Comparison of ENCODE assay signal across 22 mouse cellular contexts in genomic region chr7:36854308-36854707, GRCm38 (mm10).
A peak's percentile ranks its signal among the peaks of the same experiment; 100 is the strongest.
DNase-seq lines count a peak whose midpoint lies in the region; ATAC-seq and TF ChIP-seq lines count a peak whose summit lies in the region.
"Had no signal": no experiment of that assay in that cellular context is flagged by ENCODE, and none has a peak within 500 bp of the region (broad histone marks: within the 10 kb centered on the region; RNA-seq: fewer than 3 reads in every experiment).

No protein-coding gene starts in this region.

- H3K4me3 ChIP-seq in hindbrain, postnatal 0 days (ENCODE audit: low read length) = no peak overlapping the region
- H3K4me3 ChIP-seq in hindbrain, embryonic 14.5 days (replicated peaks; ENCODE audit: low read length) = no peak overlapping the region
- H3K4me3 ChIP-seq in left cerebral cortex, adult 2 months = no peak overlapping the region
- H3K4me3 ChIP-seq in E14TG2a.4 (replicated peaks; ENCODE audit: low read length) = no peak overlapping the region
- no peak overlapping the region for H3K4me3 ChIP-seq in limb, embryonic 10.5 days
- H3K4me3 ChIP-seq: embryonic facial prominence, embryonic 13.5 days; forebrain, embryonic 12.5 days; heart, embryonic 10.5 days; hindbrain, embryonic 13.5 days had no signal

- H3K27ac ChIP-seq in hindbrain, postnatal 0 days = no peak overlapping the region
- H3K27ac ChIP-seq in hindbrain, embryonic 14.5 days = no peak overlapping the region
- H3K27ac ChIP-seq in left cerebral cortex, adult 2 months = no peak overlapping the region
- no peak overlapping the region for H3K27ac ChIP-seq in limb, embryonic 10.5 days
- H3K27ac ChIP-seq: embryonic facial prominence, embryonic 13.5 days; forebrain, embryonic 12.5 days; heart, embryonic 10.5 days; hindbrain, embryonic 13.5 days had no signal

- no peaks in the 10 kb centered on the region for H3K27me3 ChIP-seq in hindbrain, postnatal 0 days (ENCODE audit: insufficient read depth, low read length)
- no peaks in the 10 kb centered on the region for H3K27me3 ChIP-seq in hindbrain, embryonic 14.5 days (ENCODE audit: control insufficient read depth, insufficient read depth, low read length)
- no peaks in the 10 kb centered on the region for H3K27me3 ChIP-seq in E14TG2a.4 (ENCODE audit: insufficient read depth, low read length)
- peaks cover 17% of the 10 kb centered on the region for H3K27me3 ChIP-seq in Patski
- no peaks in the 10 kb centered on the region for H3K27me3 ChIP-seq in limb, embryonic 10.5 days (ENCODE audit: low read depth, poor library complexity, severe bottlenecking)
- H3K27me3 ChIP-seq: CH12.LX; embryonic facial prominence, embryonic 13.5 days; forebrain, embryonic 12.5 days; hindbrain, embryonic 13.5 days had no signal

- DNase-seq in hindbrain, postnatal 0 days (ENCODE audit: low spot score) = no peak
- no peak for DNase-seq in hindbrain, embryonic 14.5 days (ENCODE audit: low spot score)
- DNase-seq in left cerebral cortex, adult 2 months (ENCODE audit: extremely low spot score in 1 of 2, low spot score in 2 of 2) = no peak
- no peak for DNase-seq in left cerebral cortex, postnatal 25 days (ENCODE audit: low spot score in 2 of 2)
- no peak for DNase-seq in Patski (ENCODE audit: low read depth, low spot score)
- DNase-seq in right cerebral cortex, postnatal 36 days (ENCODE audit: low spot score in 2 of 2) = no peak
- no peak for DNase-seq in limb, embryonic 10.5 days (ENCODE audit: low spot score)
- DNase-seq: adrenal gland, adult 2 months; adrenal gland, postnatal 25 days; cerebellum, adult 18-20 months; cerebellum, adult 9-11 months; cerebellum, postnatal 36 days; gastrocnemius, postnatal 14 days; heart, postnatal 10 days; heart, postnatal 4 days had no signal

- CTCF ChIA-PET in Patski (lab: Charles Lee) = no interaction called here

- in situ Hi-C loops in Patski (cut with MboI; ENCODE audit: low pct_unique_long_range_greater_than_20kb) = no loop called here

- H3K4me2 ChIP-seq in hindbrain, postnatal 0 days (ENCODE audit: low read depth, low read length) = no peak overlapping the region
- H3K4me2 ChIP-seq in hindbrain, embryonic 14.5 days (replicated peaks) = no peak overlapping the region
- H3K4me2 ChIP-seq: embryonic facial prominence, embryonic 13.5 days; forebrain, embryonic 12.5 days; hindbrain, embryonic 13.5 days had no signal

- no peak overlapping the region for H3K9ac ChIP-seq in hindbrain, postnatal 0 days (replicated peaks; ENCODE audit: low read length)
- no peak overlapping the region for H3K9ac ChIP-seq in hindbrain, embryonic 14.5 days
- H3K9ac ChIP-seq: embryonic facial prominence, embryonic 13.5 days; forebrain, embryonic 12.5 days; hindbrain, embryonic 13.5 days had no signal

- ATAC-seq in hindbrain, postnatal 0 days = no peak
- no peak for ATAC-seq in hindbrain, embryonic 14.5 days (ENCODE audit: low FRiP score)
- ATAC-seq in Patski = no peak
- ATAC-seq: forebrain, embryonic 16.5 days had no signal

- intact Hi-C loops in left cerebral cortex, adult 2 months (cut with DNase I) = no loop called here
- intact Hi-C loops in left cerebral cortex, postnatal 25 days (cut with DNase I) = no loop called here

- POLR2A ChIA-PET in Patski (lab: Charles Lee) = no interaction called here

- H3K36me3 ChIP-seq in hindbrain, postnatal 0 days (ENCODE audit: insufficient read depth, low read length) = no peaks in the 10 kb centered on the region
- no peaks in the 10 kb centered on the region for H3K36me3 ChIP-seq in hindbrain, embryonic 14.5 days (replicated peaks; ENCODE audit: control insufficient read depth, insufficient read depth)
- H3K36me3 ChIP-seq in E14TG2a.4 (ENCODE audit: insufficient read depth, low read length) = no peaks in the 10 kb centered on the region
- no peaks in the 10 kb centered on the region for H3K36me3 ChIP-seq in limb, embryonic 10.5 days
- H3K36me3 ChIP-seq: embryonic facial prominence, embryonic 13.5 days; forebrain, embryonic 12.5 days; heart, embryonic 10.5 days; hindbrain, embryonic 13.5 days had no signal

- no peaks in the 10 kb centered on the region for H3K9me3 ChIP-seq in hindbrain, postnatal 0 days (ENCODE audit: low read length)
- H3K9me3 ChIP-seq in hindbrain, embryonic 14.5 days (ENCODE audit: control insufficient read depth, low read length) = no peaks in the 10 kb centered on the region
- no peaks in the 10 kb centered on the region for H3K9me3 ChIP-seq in E14TG2a.4 (ENCODE audit: low read length)
- H3K9me3 ChIP-seq in limb, embryonic 10.5 days (replicated peaks) = no peaks in the 10 kb centered on the region
- H3K9me3 ChIP-seq: heart, embryonic 10.5 days; hindbrain, embryonic 13.5 days had no signal

- H3K4me1 ChIP-seq in hindbrain, postnatal 0 days (ENCODE audit: insufficient read depth, low read length) = no peaks in the 10 kb centered on the region
- no peaks in the 10 kb centered on the region for H3K4me1 ChIP-seq in hindbrain, embryonic 14.5 days (replicated peaks; ENCODE audit: control insufficient read depth, insufficient read depth, low read length)
- no peaks in the 10 kb centered on the region for H3K4me1 ChIP-seq in E14TG2a.4 (replicated peaks; ENCODE audit: low read depth, low read length)
- H3K4me1 ChIP-seq in limb, embryonic 10.5 days = peaks cover 7% of the 10 kb centered on the region; the same call in 1 of the 2 replicates
- H3K4me1 ChIP-seq: embryonic facial prominence, embryonic 13.5 days; forebrain, embryonic 12.5 days; heart, embryonic 10.5 days; hindbrain, embryonic 13.5 days had no signal

- TF ChIP-seq CTCF in hindbrain, postnatal 0 days (IDR thresholded peaks at IDR 0.05; ENCODE audit: low read depth) = peak; percentile 15; the same call in 1 of the 2 replicates
- peak; percentile 25 for TF ChIP-seq CTCF in left cerebral cortex, adult 2 months (IDR thresholded peaks at IDR 0.05)
- TF ChIP-seq CTCF in E14TG2a.4 (conservative IDR thresholded peaks at IDR 0.05; ENCODE audit: low read length) (peak; percentile 98), Patski (IDR thresholded peaks at IDR 0.05) (peak; percentile 25)

Comparison
In these comparisons a context has a peak if more than half of its experiments do, and no peak if none do; other contexts are left out.
1. CTCF ChIP-seq: peak in every context shown above with its lines; median percentile 98 in E14TG2a.4; 25 in left cerebral cortex, adult 2 months; 25 in Patski; 15 in hindbrain, postnatal 0 days.